ENCODE assay signal across 8 mouse cellular contexts in the genomic region with DNA sequence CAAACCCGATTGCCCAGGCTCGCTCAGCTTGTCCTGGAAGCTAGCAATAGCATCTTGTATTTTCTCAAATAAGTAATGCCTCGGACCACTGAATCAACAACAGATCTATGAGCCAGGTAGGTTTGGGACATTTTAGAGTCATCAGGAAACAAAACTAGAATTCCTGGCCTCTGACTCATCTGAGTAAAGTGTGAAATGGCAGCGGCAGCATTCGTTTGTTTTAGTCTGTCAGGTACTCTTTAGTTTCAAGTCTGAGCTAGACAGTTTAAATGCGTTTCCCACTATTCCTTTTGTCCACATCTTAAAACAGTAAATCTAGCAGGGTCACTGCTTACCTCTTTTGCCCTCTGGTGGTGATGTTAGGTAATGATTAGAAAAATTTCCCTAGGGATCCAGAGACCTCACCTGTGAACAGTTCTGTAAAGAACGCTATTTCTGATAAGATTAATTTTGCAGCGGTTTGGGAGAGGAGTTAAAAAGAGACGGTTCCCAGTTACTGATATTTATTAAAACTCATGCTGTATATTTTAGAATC. TPM values are rescaled to one million over a fixed set of nuclear protein-coding genes. Genes with fewer than 3 reads are reported as not detected.
A peak's percentile ranks its signal among the peaks of the same experiment; 100 is the strongest.
DNase-seq lines count a peak whose midpoint lies in the region; ATAC-seq lines count a peak whose summit lies in the region.

No protein-coding gene starts in this region.

- no peaks in the 10 kb centered on the region for H3K9me3 ChIP-seq in hindbrain, embryonic 11.5 days (ENCODE audit: control insufficient read depth, low read length)
- no peaks in the 10 kb centered on the region for H3K9me3 ChIP-seq in liver, embryonic 12.5 days (replicated peaks)
- no peaks in the 10 kb centered on the region for H3K9me3 ChIP-seq in neural tube, embryonic 12.5 days

- no peaks in the 10 kb centered on the region for H3K27me3 ChIP-seq in hindbrain, embryonic 11.5 days (ENCODE audit: control insufficient read depth, insufficient read depth, low read length)
- no peaks in the 10 kb centered on the region for H3K27me3 ChIP-seq in liver, embryonic 12.5 days (replicated peaks)
- no peaks in the 10 kb centered on the region for H3K27me3 ChIP-seq in neural tube, embryonic 12.5 days (replicated peaks)

- 23% methylated on average over 9 of the region's 9 CpGs for WGBS in hindbrain, embryonic 11.5 days
- WGBS in liver, embryonic 12.5 days (ENCODE audit: insufficient replicate concordance) = 8% methylated on average over 9 of the region's 9 CpGs
- 21% methylated on average over 9 of the region's 9 CpGs for WGBS in neural tube, embryonic 12.5 days

- no peak for ATAC-seq in hindbrain, embryonic 11.5 days (ENCODE audit: low FRiP score)
- no peak for ATAC-seq in liver, embryonic 12.5 days
- no peak for ATAC-seq in neural tube, embryonic 12.5 days (ENCODE audit: low FRiP score, low read depth)

- H3K36me3 ChIP-seq in hindbrain, embryonic 11.5 days (ENCODE audit: control insufficient read depth, insufficient read depth, low read length) = peaks cover 5% of the 10 kb centered on the region; the same call in 1 of the 2 replicates
- peaks cover 53% of the 10 kb centered on the region for H3K36me3 ChIP-seq in liver, embryonic 12.5 days
- peaks cover 26% of the 10 kb centered on the region for H3K36me3 ChIP-seq in neural tube, embryonic 12.5 days

- H3K4me3 ChIP-seq in hindbrain, embryonic 11.5 days (ENCODE audit: low read depth, low read length) = peak overlapping the region; percentile 99
- peak overlapping the region; percentile 97 for H3K4me3 ChIP-seq in liver, embryonic 12.5 days
- peak overlapping the region; percentile 99 for H3K4me3 ChIP-seq in neural tube, embryonic 12.5 days

- H3K27ac ChIP-seq in hindbrain, embryonic 11.5 days (ENCODE audit: low read depth, low read length) = no peak overlapping the region
- H3K27ac ChIP-seq in liver, embryonic 12.5 days = peak overlapping the region; percentile 98
- H3K27ac ChIP-seq in neural tube, embryonic 12.5 days = no peak overlapping the region

- H3K4me1 ChIP-seq in hindbrain, embryonic 11.5 days (replicated peaks; ENCODE audit: control insufficient read depth, insufficient read depth, low read length) = peaks cover 4% of the 10 kb centered on the region; the same call in 1 of the 2 replicates
- H3K4me1 ChIP-seq in liver, embryonic 12.5 days = peaks cover 36% of the 10 kb centered on the region
- peaks cover 29% of the 10 kb centered on the region for H3K4me1 ChIP-seq in neural tube, embryonic 12.5 days

- H3K9ac ChIP-seq in hindbrain, embryonic 11.5 days (ENCODE audit: low read depth, low read length) = peak overlapping the region; percentile 38
- H3K9ac ChIP-seq in liver, embryonic 12.5 days = peak overlapping the region; percentile 98
- H3K9ac ChIP-seq in neural tube, embryonic 12.5 days = peak overlapping the region; percentile 99

- H3K4me2 ChIP-seq in hindbrain, embryonic 11.5 days (replicated peaks; ENCODE audit: low read depth, low read length) = peak overlapping the region; percentile 77
- peak overlapping the region; percentile 78 for H3K4me2 ChIP-seq in liver, embryonic 12.5 days
- H3K4me2 ChIP-seq in neural tube, embryonic 12.5 days (replicated peaks) = peak overlapping the region; percentile 89

- DNase-seq in thymus, postnatal 0 days (ENCODE audit: low spot score) = peak; percentile 35
- no peak for DNase-seq in thymus, postnatal 36 days
- peak; percentile 77 for DNase-seq in embryo, embryonic 11 days
- peak; percentile 75 for DNase-seq in hindbrain, embryonic 11.5 days (ENCODE audit: low spot score)
- DNase-seq in urinary bladder, postnatal 25 days (ENCODE audit: low spot score) = no peak
- DNase-seq in urinary bladder, postnatal 14 days (ENCODE audit: low spot score) = no peak

RNA-seq across cellular contexts. Expression of gene Nup50, which starts 1.6 kb away (rescaled TPM):
- 37.0 and 38.1 TPM in 2 replicates for polyA plus RNA-seq in thymus, postnatal 0 days (2015; fragmentation: Nextera tagmentation; extraction: Ambion mirVana)
- 63.3 and 65.0 TPM in 2 replicates for polyA plus RNA-seq in hindbrain, embryonic 11.5 days (2014; fragmentation: Nextera tagmentation; extraction: Ambion mirVana)
- 43.2 and 44.5 TPM in 2 replicates for polyA plus RNA-seq in liver, embryonic 12.5 days (2016; fragmentation: Nextera tagmentation; extraction: Ambion mirVana)
- polyA plus RNA-seq in neural tube, embryonic 12.5 days (2016; fragmentation: Nextera tagmentation; extraction: Ambion mirVana) = 49.4 and 49.6 TPM in 2 replicates

RNA-seq across cellular contexts. Expression of gene Gm29666, which starts 5.0 kb away (rescaled TPM):
- polyA plus RNA-seq in thymus, postnatal 0 days (2015; fragmentation: Nextera tagmentation; extraction: Ambion mirVana) = 0.48 and 0.75 TPM in 2 replicates
- 0.61 and 0.62 TPM in 2 replicates for polyA plus RNA-seq in hindbrain, embryonic 11.5 days (2014; fragmentation: Nextera tagmentation; extraction: Ambion mirVana)
- 0.78 and 0.99 TPM in 2 replicates for polyA plus RNA-seq in liver, embryonic 12.5 days (2016; fragmentation: Nextera tagmentation; extraction: Ambion mirVana)
- polyA plus RNA-seq in neural tube, embryonic 12.5 days (2016; fragmentation: Nextera tagmentation; extraction: Ambion mirVana) = 0.90 and 0.98 TPM in 2 replicates

Comparison
In these comparisons a context has a peak if more than half of its experiments do, and no peak if none do; other contexts are left out.
1. DNase-seq: peak in thymus, postnatal 0 days (single experiment), embryo, embryonic 11 days (single experiment) and hindbrain, embryonic 11.5 days (single experiment); none in thymus, postnatal 36 days (0 of 2), urinary bladder, postnatal 25 days (single experiment) and urinary bladder, postnatal 14 days (single experiment).
2. H3K9ac ChIP-seq: peak in every context shown above with its lines; median percentile 99 in neural tube, embryonic 12.5 days; 98 in liver, embryonic 12.5 days; 38 in hindbrain, embryonic 11.5 days.
3. Peak in every context shown above with its lines, with median percentiles within 50 percentile points of each other: H3K4me2 ChIP-seq and H3K4me3 ChIP-seq.